Mouse (Mus musculus) brain, adult 2 months (tissue): ENCODE measurements at regions not wholly inside any gene's neighbourhood (a gene's known extent, or its start where the extent isn't known, plus 50 kb on each side); places are given as distances from the start of the nearest gene placed in this dataset.

ENCODE experiments used
- DNase-seq: peaks from one replicate; pipeline ENCODE4 v3.0.0; 2011; ENCODE audit warnings: low read depth, low spot score

DNA sequence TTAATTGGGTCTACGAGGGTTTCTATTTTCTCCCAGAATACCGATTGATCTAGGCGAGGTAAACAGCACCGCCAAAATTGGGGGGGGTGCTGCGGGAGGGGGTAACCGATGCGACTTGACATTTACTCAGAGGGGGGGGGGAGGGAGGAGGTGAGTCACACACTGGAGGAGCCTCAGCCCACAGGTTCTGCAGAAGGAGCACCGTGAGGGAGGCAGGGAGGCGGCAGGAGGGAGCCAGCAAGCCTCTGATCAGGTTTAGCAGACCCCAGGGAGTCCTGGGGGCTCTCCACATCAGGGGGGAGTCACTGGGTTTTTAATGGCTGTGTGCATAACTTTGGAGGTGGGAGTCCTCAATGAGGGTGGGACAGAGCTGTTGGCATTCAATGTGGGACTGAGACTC lies 51.3 kb upstream of the Ier5l start:
- peak; percentile 81 for DNase-seq

GRCm38 (mm10) chr2:30525831-30526230 lies 51.8 kb upstream of the Ier5l start:
- no peak for DNase-seq

GRCm38 (mm10) chr2:30527495-30527894 lies 53.5 kb upstream of the Ier5l start:
- DNase-seq = peak; percentile 23

GRCm38 (mm10) chr2:30532948-30533347 lies 58.9 kb upstream of the Ier5l start:
- no peak for DNase-seq

DNA sequence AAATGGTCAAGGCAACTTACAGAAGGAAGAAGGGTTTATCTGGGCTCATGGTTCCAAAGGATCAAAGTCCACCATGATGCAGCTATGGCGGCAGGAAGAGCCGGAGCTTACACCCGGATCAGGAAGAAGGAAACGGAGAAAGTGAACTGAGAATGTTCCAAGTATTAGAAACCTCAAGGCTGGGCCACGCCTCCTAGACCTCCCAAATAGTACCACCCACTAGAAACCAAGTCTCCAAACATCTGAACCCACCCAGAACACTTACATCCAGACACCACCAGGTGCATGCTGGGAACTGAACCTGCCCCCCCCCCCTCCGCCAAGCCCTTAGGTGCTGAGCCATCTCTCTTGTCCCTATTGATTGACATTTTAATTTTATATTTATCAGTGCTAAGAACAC lies 59.3 kb upstream of the Ier5l start:
- DNase-seq = no peak

DNA sequence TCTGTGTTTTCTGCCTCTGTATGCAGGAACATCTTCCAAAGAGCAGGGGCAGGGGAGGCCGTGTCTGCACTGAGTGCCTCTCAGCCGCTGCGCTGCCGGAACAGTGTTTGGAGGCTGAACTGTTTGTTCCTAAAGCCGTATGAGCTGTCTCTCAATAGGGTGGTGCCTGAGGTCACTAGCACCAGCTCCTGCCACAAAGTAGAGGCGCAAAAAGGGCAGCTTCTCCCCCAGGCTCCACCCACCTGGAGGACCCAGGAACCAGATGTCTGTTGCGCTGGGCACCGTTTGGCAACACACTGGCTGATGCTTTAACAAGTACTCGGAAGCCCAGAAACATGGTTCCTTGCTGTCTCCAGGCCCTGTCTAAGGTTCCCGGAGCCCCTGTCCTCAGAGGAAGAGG lies 60.4 kb upstream of the Cstad start:
- no peak for DNase-seq

GRCm38 (mm10) chr2:30539305-30539704 lies 55.5 kb upstream of the Cstad start:
- no peak for DNase-seq

DNA sequence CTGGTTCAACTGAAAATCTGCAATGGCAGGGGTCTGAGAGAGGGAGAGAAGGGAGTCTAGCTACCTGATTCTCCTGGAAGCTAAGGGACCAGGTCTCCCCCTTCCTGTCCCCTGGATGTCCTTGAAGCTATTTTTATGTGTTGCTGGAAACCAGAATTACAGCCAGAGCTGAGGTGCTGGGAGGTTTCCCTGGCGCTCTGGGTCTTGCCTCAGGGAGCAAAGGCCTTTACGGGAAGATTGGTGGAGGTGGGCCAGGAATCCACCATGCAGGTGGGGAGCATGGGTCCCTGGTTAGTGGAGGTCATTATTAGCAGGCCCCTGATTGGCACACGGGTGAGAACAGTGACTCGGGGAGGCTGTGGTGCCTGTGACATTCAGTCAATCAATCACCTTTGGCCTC lies 53.3 kb upstream of the Cstad start:
- no peak for DNase-seq

GRCm38 (mm10) chr2:30544782-30545435 lies 49.9 kb upstream of the Cstad start:
- peak; percentile 96 for DNase-seq
